Mouse (Mus musculus) liver, embryonic 14.5 days (tissue): Measurements from ENCODE around the gene Serpine1.

Source experiments
- CTCF ChIP-seq: IDR thresholded peaks from 2 replicates; pipeline ENCODE4 v1.5.1; 2016; ENCODE audit warnings: antibody characterized with exemption, low read depth, control low read depth
- EP300 ChIP-seq: IDR thresholded peaks from 2 replicates; pipeline ENCODE4 v1.6.1; 2016; ENCODE audit warnings: antibody characterized with exemption, low read depth

DNA sequence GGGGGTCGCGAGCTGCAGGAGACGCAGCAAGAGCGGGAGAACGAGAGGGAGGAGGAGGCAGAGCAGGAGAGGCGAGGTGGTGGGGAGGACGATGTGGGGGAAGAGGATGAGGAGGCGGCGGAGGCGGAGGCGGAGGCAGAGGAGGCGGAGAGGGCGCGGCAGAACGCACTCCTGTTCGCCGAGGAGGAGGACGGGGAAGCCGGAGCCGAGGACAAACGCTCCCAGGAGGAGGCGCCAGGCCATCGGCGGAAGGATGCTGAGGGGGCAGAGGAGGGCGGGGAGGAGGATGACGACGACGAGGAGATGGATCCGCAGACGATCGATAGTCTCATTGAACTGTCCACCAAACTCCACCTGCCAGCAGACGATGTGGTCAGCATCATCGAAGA, 40.0 kb downstream of the Serpine1 start:
- TF ChIP-seq CTCF: peak; percentile 46
- no peak for TF ChIP-seq EP300
